In genomic region chr11:11820251-11820650, GRCm38 (mm10) we compare ENCODE assay signal across 8 mouse cellular contexts. TPM values are rescaled to one million over a fixed set of nuclear protein-coding genes. Genes with fewer than 3 reads are reported as not detected.
DNase-seq lines count a peak whose midpoint lies in the region; ATAC-seq lines count a peak whose summit lies in the region.

No protein-coding gene starts in this region.

- ATAC-seq in activated CD4-positive, CD25-positive, alpha-beta regulatory T cell, adult 4 months: peak; percentile 84
- peak; percentile 66 for ATAC-seq in hindbrain, embryonic 16.5 days

- H3K9me3 ChIP-seq in hindbrain, embryonic 16.5 days (ENCODE audit: control insufficient read depth, low read length): no peaks in the 10 kb centered on the region

- no peak overlapping the region for H3K4me2 ChIP-seq in hindbrain, embryonic 16.5 days (ENCODE audit: low read length)

- no peaks in the 10 kb centered on the region for H3K36me3 ChIP-seq in hindbrain, embryonic 16.5 days (ENCODE audit: control insufficient read depth, insufficient read depth, low read length)

- no peaks in the 10 kb centered on the region; the same call in 1 of the 2 replicates for H3K27me3 ChIP-seq in hindbrain, embryonic 16.5 days (replicated peaks; ENCODE audit: control insufficient read depth, insufficient read depth, low read length)

- H3K9ac ChIP-seq in hindbrain, embryonic 16.5 days (ENCODE audit: low read depth, low read length): no peak overlapping the region

- WGBS in hindbrain, embryonic 16.5 days: 8% methylated on average over 2 of the region's 2 CpGs

- peaks cover 13% of the 10 kb centered on the region for H3K4me1 ChIP-seq in hindbrain, embryonic 16.5 days (ENCODE audit: control insufficient read depth, insufficient read depth, low read depth, low read length)

- H3K4me3 ChIP-seq in hindbrain, embryonic 16.5 days (ENCODE audit: low read length): no peak overlapping the region

- no peak overlapping the region for H3K27ac ChIP-seq in hindbrain, embryonic 16.5 days (ENCODE audit: low read depth, low read length)

- DNase-seq in cerebellum, postnatal 4 days (ENCODE audit: low spot score in 2 of 2): peak; percentile 39 to 83
- DNase-seq in gastrocnemius, adult 18-20 months (ENCODE audit: low spot score): peak; percentile 93
- peak; percentile 37 to 68 for DNase-seq in layer of hippocampus, postnatal 36 days
- DNase-seq in lung, postnatal 14 days: peak; percentile 86
- peak; percentile 81 for DNase-seq in right cerebral cortex, adult 18-20 months
- peak; percentile 83 for DNase-seq in yolk sac, embryonic 10.5 days (ENCODE audit: low spot score)

RNA-seq across cellular contexts. Expression of gene Fignl1, which starts 11.5 kb away (rescaled TPM):
- polyA plus RNA-seq in activated CD4-positive, CD25-positive, alpha-beta regulatory T cell, adult 4 months (2017; shearing (Covaris generic)): 10 to 100 TPM; 23.8 to 32.5 TPM
- under 1 TPM; 0.14 to 0.18 TPM for total RNA-seq in gastrocnemius, adult 18-20 months (2021)
- polyA plus RNA-seq in hindbrain, embryonic 16.5 days (2015; fragmentation: Nextera tagmentation; extraction: Ambion mirVana): 12.4 and 13.5 TPM in 2 replicates
- total RNA-seq in layer of hippocampus, postnatal 36 days (2021): under 1 TPM; 0.48 to 0.75 TPM
